Mouse (Mus musculus): Measurements from ENCODE around the gene Zcwpw1. TPM values are rescaled to one million over a fixed set of nuclear protein-coding genes. Genes with fewer than 3 reads are reported as not detected.

Gene Zcwpw1
- total RNA-seq, 2 experiments from 2014 or later: 5.2 to 7.1 TPM

- DNase-seq: no peak
These were observed 2.2 kb upstream of the Zcwpw1 start for GRCm38 (mm10) chr5:137785164-137786031.

- DNase-seq: peak; percentile 98 to 99
These were observed 1.3 kb upstream of the Zcwpw1 start for GRCm38 (mm10) chr5:137786109-137786942.

- no peak for DNase-seq
These were observed 573 bp downstream of the Zcwpw1 start for GRCm38 (mm10) chr5:137788171-137788570.

GRCm38 (mm10) chr5:137788946-137789531 is 1.4 kb downstream of the Zcwpw1 start:
- DNase-seq: no peak

- DNase-seq: no peak
These were observed 4.0 kb downstream of the Zcwpw1 start for GRCm38 (mm10) chr5:137791553-137791952.

- no peak for DNase-seq
These were observed 9.0 kb downstream of the Zcwpw1 start for GRCm38 (mm10) chr5:137796606-137797005.

GRCm38 (mm10) chr5:137800917-137801316 is 13.3 kb downstream of the Zcwpw1 start:
- no peak for DNase-seq

GRCm38 (mm10) chr5:137806158-137806557 is 18.6 kb downstream of the Zcwpw1 start:
- DNase-seq: no peak

GRCm38 (mm10) chr5:137808316-137808715 is 20.7 kb downstream of the Zcwpw1 start:
- no peak for DNase-seq

GRCm38 (mm10) chr5:137817466-137818222 is 30.0 kb downstream of the Zcwpw1 start:
- no peak for DNase-seq

- DNase-seq: no peak
These were observed 34.5 kb downstream of the Zcwpw1 start for GRCm38 (mm10) chr5:137822126-137822525.

- no peak for DNase-seq
These were observed 35.0 kb downstream of the Zcwpw1 start for GRCm38 (mm10) chr5:137822602-137823001.

GRCm38 (mm10) chr5:137823455-137824045 is 36.0 kb downstream of the Zcwpw1 start:
- no peak for DNase-seq

- DNase-seq: no peak
These were observed 37.4 kb downstream of the Zcwpw1 start for GRCm38 (mm10) chr5:137825030-137825429.

- no peak for DNase-seq
These were observed 38.4 kb downstream of the Zcwpw1 start for GRCm38 (mm10) chr5:137825971-137826370.

GRCm38 (mm10) chr5:137826421-137826820 is 38.8 kb downstream of the Zcwpw1 start:
- DNase-seq: no peak

- DNase-seq: no peak
These were observed 41.1 kb downstream of the Zcwpw1 start for GRCm38 (mm10) chr5:137828694-137829093.

- no peak for DNase-seq
These were observed 42.6 kb downstream of the Zcwpw1 start for GRCm38 (mm10) chr5:137830238-137830637.

- DNase-seq: no peak
These were observed 43.5 kb downstream of the Zcwpw1 start for GRCm38 (mm10) chr5:137831106-137831505.

- DNase-seq: no peak
These were observed 43.9 kb downstream of the Zcwpw1 start for GRCm38 (mm10) chr5:137831506-137831905.

GRCm38 (mm10) chr5:137833500-137833899 is 45.9 kb downstream of the Zcwpw1 start:
- no peak for DNase-seq

Data from layer of hippocampus, postnatal 36 days (tissue).